Mouse (Mus musculus) kidney, adult 2 months (tissue): ENCODE measurements around the gene Stk4.

Experiments used
- CTCF ChIP-seq: fragments of 200-500 bp; conservative IDR thresholded peaks from 2 replicates; pipeline ENCODE4 v1.5.1; 2011; ENCODE audit warnings: low read depth, mild to moderate bottlenecking, control low read depth, low read length, moderate library complexity, mixed read lengths; ENCODE audit not compliant: insufficient read depth, insufficient read length
- POLR2A ChIP-seq: fragments of 200-500 bp; IDR thresholded peaks from one replicate; pipeline ENCODE4 v1.6.1; 2011; ENCODE audit warnings: low read depth, low read length, control low read depth

DNA sequence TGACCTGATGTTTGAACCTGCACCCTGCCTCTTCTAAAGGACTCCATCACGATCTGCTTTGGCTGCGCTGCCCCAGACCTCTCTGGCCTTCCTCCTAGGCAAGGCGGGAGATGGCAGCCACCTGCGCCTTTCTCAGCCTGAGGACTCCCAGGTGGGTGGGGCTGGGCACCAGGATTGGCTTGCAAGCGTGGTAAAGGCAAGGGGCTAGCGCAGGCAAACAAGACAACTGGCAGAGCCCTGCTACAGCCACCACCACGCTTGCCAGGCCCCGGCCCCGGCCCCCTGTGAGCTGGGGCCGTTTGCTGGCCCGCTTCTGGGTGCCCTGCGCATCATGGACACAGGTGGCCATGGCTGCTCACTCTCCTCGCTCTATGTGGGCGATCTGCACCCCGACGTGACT is 45.0 kb upstream of the Stk4 start, which contains the start of gene Pabpc1l:
- TF ChIP-seq CTCF (no peak), POLR2A (no peak)
